Mouse (Mus musculus) left cerebral cortex, postnatal 25 days (tissue): ENCODE data around the gene Dpp3. TPM values are rescaled to one million over a fixed set of nuclear protein-coding genes. Genes with fewer than 3 reads are reported as not detected.
"Not testable (repeated sequence)": the region's sequence is repeated elsewhere in the genome, so short reads cannot be mapped to it uniquely, and the experiment has no call there.

Source experiments
- DNase-seq, 2 experiments: peaks; one replicate each; pipeline ENCODE4 v3.0.0; 2022; ENCODE audit warnings: low spot score in 2 of 2, mixed read lengths in 1 of 2
- intact Hi-C: fragments of 180-260 bp; cut with DNase I; formaldehyde crosslinking; loops from one replicate; pipeline ENCODE4 v1.15.1; 2025
- total RNA-seq, 2 experiments: library from RNA; stranded (reverse); gene quantifications; 2 replicates each; pipeline ENCODE4 v1.2.3; 2021

Dpp3 gene
- total RNA-seq, result 10 to 100 TPM; 43.6 to 44.4 TPM

GRCm38 (mm10) chr19:4927904-4928531 lies at the start of gene Dpp3:
TSS of gene Dpp3 (minus strand) at chr19:4928287.
- intact Hi-C loops, result no loop called here
- peak; percentile 98 to 99 for DNase-seq

GRCm38 (mm10) chr19:4968236-4968635 lies 40.1 kb upstream of the Dpp3 start:
- intact Hi-C loops, result no loop called here
- DNase-seq, result no peak

GRCm38 (mm10) chr19:4961928-4962601 lies 34.0 kb upstream of the Dpp3 start, which contains the start of gene Mrpl11:
TSS of gene Mrpl11 (plus strand) at chr19:4962147.
- intact Hi-C loops, result loop anchor here (5.0 kb wide), 1 partner anchor 40 kb away; no protein-coding TSS in a partner anchor
- peak; percentile 94 to 98 for DNase-seq

- DNase-seq, intact Hi-C loops: not testable (repeated sequence)
These were observed 20.6 kb upstream of the Dpp3 start for GRCm38 (mm10) chr19:4948641-4949040.

- no peak for DNase-seq
- intact Hi-C loops, result no loop called here
These were observed 17.5 kb upstream of the Dpp3 start for GRCm38 (mm10) chr19:4945540-4945939.

- intact Hi-C loops, result no loop called here
- DNase-seq, result peak; percentile 21 to 48
These were observed 15.1 kb upstream of the Dpp3 start for GRCm38 (mm10) chr19:4943253-4943588.

- peak; percentile 78 to 83 for DNase-seq
- intact Hi-C loops, result no loop called here
These were observed 14.6 kb upstream of the Dpp3 start, which contains the start of gene Peli3 for GRCm38 (mm10) chr19:4942551-4943252. TSS of gene Peli3 (minus strand) at chr19:4943127.

GRCm38 (mm10) chr19:4937444-4938310 lies 9.6 kb upstream of the Dpp3 start:
- DNase-seq, result no peak
- intact Hi-C loops, result no loop called here

GRCm38 (mm10) chr19:4936896-4937295 lies 8.8 kb upstream of the Dpp3 start:
- no peak for DNase-seq
- intact Hi-C loops, result no loop called here

- DNase-seq, result no peak
- intact Hi-C loops, result no loop called here
These were observed 694 bp upstream of the Dpp3 start for GRCm38 (mm10) chr19:4928781-4929180.

- no peak for DNase-seq
- intact Hi-C loops, result no loop called here
These were observed 2.8 kb downstream of the Dpp3 start for GRCm38 (mm10) chr19:4925121-4925860.

GRCm38 (mm10) chr19:4919652-4920051 lies 8.4 kb downstream of the Dpp3 start:
- intact Hi-C loops, result no loop called here
- DNase-seq, result no peak

GRCm38 (mm10) chr19:4916827-4917226 lies 11.3 kb downstream of the Dpp3 start:
- DNase-seq, result no peak
- intact Hi-C loops, result no loop called here

GRCm38 (mm10) chr19:4915924-4916603 lies 12.0 kb downstream of the Dpp3 start:
- intact Hi-C loops, result no loop called here
- DNase-seq, result no peak

- DNase-seq, result no peak
- intact Hi-C loops, result no loop called here
These were observed 18.7 kb downstream of the Dpp3 start for GRCm38 (mm10) chr19:4909376-4909775.

- no peak for DNase-seq
- intact Hi-C loops, result no loop called here
These were observed 20.0 kb downstream of the Dpp3 start for GRCm38 (mm10) chr19:4908107-4908506.

- intact Hi-C loops, result loop anchor here (1.0 to 2.0 kb wide), 2 partner anchors 150 to 277 kb away; partner anchors contain the start of gene Rbm4b
These were observed 21.9 kb downstream of the Dpp3 start, which contains the start of gene Bbs1 for GRCm38 (mm10) chr19:4905979-4906794. TSS of gene Bbs1 (minus strand) at chr19:4906628.

GRCm38 (mm10) chr19:4899888-4900287 lies 28.2 kb downstream of the Dpp3 start:
- intact Hi-C loops, result no loop called here
- no peak for DNase-seq

More at GRCm38 (mm10) chr19:4905979-4906794, 21.9 kb downstream of the Dpp3 start, which contains the start of gene Bbs1:
- peak; percentile 83 to 85 for DNase-seq
